Comparison of ENCODE assay signal across 26 mouse cellular contexts in genomic region chr2:59679424-59680020, GRCm38 (mm10).
DNase-seq lines count a peak whose midpoint lies in the region; ATAC-seq and TF ChIP-seq lines count a peak whose summit lies in the region.
"Had no signal": no experiment of that assay in that cellular context is flagged by ENCODE, and none has a peak within 500 bp of the region (broad histone marks: within the 10 kb centered on the region; RNA-seq: fewer than 3 reads in every experiment).

No protein-coding gene starts in this region.

- TF ChIP-seq CTCF in lung, postnatal 0 days (IDR thresholded peaks at IDR 0.05): no peak
- no peak for TF ChIP-seq CTCF in stomach, postnatal 0 days (IDR thresholded peaks at IDR 0.05; ENCODE audit: low read depth)
- no peak for TF ChIP-seq CTCF in thymus, adult 2 months (IDR thresholded peaks at IDR 0.05; ENCODE audit: borderline replicate concordance, control insufficient read depth, extremely low read depth, insufficient read depth, low read length, poor library complexity)

- 65% methylated on average over 10 of the region's 10 CpGs for WGBS in limb, embryonic 15.5 days
- WGBS in limb, embryonic 10.5 days: 94% methylated on average over 10 of the region's 10 CpGs
- WGBS in lung, postnatal 0 days: 50% methylated on average over 10 of the region's 10 CpGs
- 62% methylated on average over 10 of the region's 10 CpGs for WGBS in stomach, postnatal 0 days
- 97% methylated on average over 10 of the region's 10 CpGs for WGBS in thymus, adult 2 months

- peaks cover 50% of the 10 kb centered on the region for H3K4me1 ChIP-seq in limb, embryonic 15.5 days
- peaks cover 94% of the 10 kb centered on the region for H3K4me1 ChIP-seq in limb, embryonic 10.5 days
- peaks cover 14% of the 10 kb centered on the region; the same call in 1 of the 2 replicates for H3K4me1 ChIP-seq in lung, postnatal 0 days (ENCODE audit: insufficient read depth, low read depth, low read length)
- peaks cover 3% of the 10 kb centered on the region; the same call in 1 of the 2 replicates for H3K4me1 ChIP-seq in stomach, postnatal 0 days (replicated peaks; ENCODE audit: control insufficient read depth, insufficient read depth)
- peaks cover 4% of the 10 kb centered on the region; the same call in 1 of the 2 replicates for H3K4me1 ChIP-seq in thymus, adult 2 months (replicated peaks; ENCODE audit: control insufficient read depth, insufficient read depth, low read length)
- H3K4me1 ChIP-seq: midbrain, embryonic 15.5 days had no signal

- H3K9me3 ChIP-seq in limb, embryonic 15.5 days: no peaks in the 10 kb centered on the region
- no peaks in the 10 kb centered on the region for H3K9me3 ChIP-seq in limb, embryonic 10.5 days (replicated peaks)
- H3K9me3 ChIP-seq in lung, postnatal 0 days (ENCODE audit: low read length): no peaks in the 10 kb centered on the region
- no peaks in the 10 kb centered on the region for H3K9me3 ChIP-seq in stomach, postnatal 0 days (ENCODE audit: control insufficient read depth, low read length)
- H3K9me3 ChIP-seq: forebrain, embryonic 10.5 days; heart, embryonic 12.5 days; kidney, embryonic 15.5 days; liver, embryonic 12.5 days; midbrain, embryonic 15.5 days; neural tube, embryonic 12.5 days had no signal

- no peak for DNase-seq in limb, embryonic 10.5 days (ENCODE audit: low spot score)
- peak; percentile 89 for DNase-seq in fat pad, adult 2 months (ENCODE audit: extremely low read depth, low read depth, low spot score)
- peak; percentile 97 for DNase-seq in lung, postnatal 0 days (ENCODE audit: low spot score)
- no peak for DNase-seq in stomach, postnatal 0 days (ENCODE audit: low spot score)
- DNase-seq in testis, postnatal 10 days (ENCODE audit: low spot score): no peak
- no peak for DNase-seq in thymus, adult 2 months
- DNase-seq: adrenal gland, adult 8-10 months; B cell, adult 2 months; cerebellum, adult 18-20 months; cerebellum, postnatal 25 days; heart, postnatal 10 days; kidney, adult 11 months; kidney, postnatal 4 days; right cerebral cortex, postnatal 14 days; spleen, adult 18-20 months had no signal

- H3K27me3 ChIP-seq in limb, embryonic 15.5 days: no peaks in the 10 kb centered on the region
- no peaks in the 10 kb centered on the region for H3K27me3 ChIP-seq in limb, embryonic 10.5 days (ENCODE audit: low read depth, poor library complexity, severe bottlenecking)
- no peaks in the 10 kb centered on the region for H3K27me3 ChIP-seq in lung, postnatal 0 days (replicated peaks; ENCODE audit: insufficient read depth, low read length)
- H3K27me3 ChIP-seq in stomach, postnatal 0 days (ENCODE audit: control insufficient read depth, insufficient read depth, low read length): no peaks in the 10 kb centered on the region
- no peaks in the 10 kb centered on the region for H3K27me3 ChIP-seq in thymus, adult 2 months (ENCODE audit: control insufficient read depth, insufficient read depth, low read length)
- H3K27me3 ChIP-seq: CH12.LX; heart, embryonic 12.5 days; kidney, embryonic 15.5 days; liver, embryonic 12.5 days; midbrain, embryonic 15.5 days; neural tube, embryonic 12.5 days had no signal

- H3K4me2 ChIP-seq in limb, embryonic 15.5 days: no peak overlapping the region
- no peak overlapping the region for H3K4me2 ChIP-seq in lung, postnatal 0 days (replicated peaks; ENCODE audit: low read depth, low read length)
- no peak overlapping the region for H3K4me2 ChIP-seq in stomach, postnatal 0 days (replicated peaks; ENCODE audit: low read depth)
- H3K4me2 ChIP-seq: heart, embryonic 12.5 days; kidney, embryonic 15.5 days; liver, embryonic 12.5 days; midbrain, embryonic 15.5 days; neural tube, embryonic 12.5 days had no signal

- TF ChIP-seq POLR2A in thymus, adult 2 months (IDR thresholded peaks at IDR 0.05; ENCODE audit: control insufficient read depth, extremely low read depth, insufficient read depth, low read length, poor library complexity): no peak

- no peak overlapping the region for H3K4me3 ChIP-seq in limb, embryonic 15.5 days
- no peak overlapping the region for H3K4me3 ChIP-seq in limb, embryonic 10.5 days
- no peak overlapping the region for H3K4me3 ChIP-seq in lung, postnatal 0 days (ENCODE audit: low read depth, low read length)
- no peak overlapping the region for H3K4me3 ChIP-seq in stomach, postnatal 0 days (ENCODE audit: low read depth, low read length)
- H3K4me3 ChIP-seq in thymus, adult 2 months (ENCODE audit: control insufficient read depth, insufficient read depth, low read length): no peak overlapping the region
- H3K4me3 ChIP-seq: forebrain, embryonic 10.5 days; heart, embryonic 12.5 days; kidney, embryonic 15.5 days; left cerebral cortex, adult 2 months; liver, embryonic 12.5 days; midbrain, embryonic 15.5 days; neural tube, embryonic 12.5 days had no signal

- peak overlapping the region; percentile 24; the same call in 1 of the 2 replicates for H3K27ac ChIP-seq in limb, embryonic 15.5 days
- H3K27ac ChIP-seq in limb, embryonic 10.5 days: no peak overlapping the region
- peak overlapping the region; percentile 85 for H3K27ac ChIP-seq in lung, postnatal 0 days (ENCODE audit: low read length)
- peak overlapping the region; percentile 49 for H3K27ac ChIP-seq in stomach, postnatal 0 days (replicated peaks)
- no peak overlapping the region for H3K27ac ChIP-seq in thymus, adult 2 months (ENCODE audit: control insufficient read depth, insufficient read depth, low read length)
- H3K27ac ChIP-seq: forebrain, embryonic 10.5 days; kidney, embryonic 15.5 days; left cerebral cortex, adult 2 months; liver, embryonic 12.5 days; macrophage; midbrain, embryonic 15.5 days; neural tube, embryonic 12.5 days had no signal

- no peaks in the 10 kb centered on the region for H3K36me3 ChIP-seq in limb, embryonic 15.5 days
- peaks cover 5% of the 10 kb centered on the region; the same call in 1 of the 2 replicates for H3K36me3 ChIP-seq in limb, embryonic 10.5 days
- H3K36me3 ChIP-seq in lung, postnatal 0 days (ENCODE audit: insufficient read depth, low read length): no peaks in the 10 kb centered on the region
- H3K36me3 ChIP-seq in stomach, postnatal 0 days (ENCODE audit: control insufficient read depth, insufficient read depth, low read length): no peaks in the 10 kb centered on the region; the same call in 1 of the 2 replicates
- H3K36me3 ChIP-seq in thymus, adult 2 months (ENCODE audit: control insufficient read depth, insufficient read depth, low read length): no peaks in the 10 kb centered on the region
- H3K36me3 ChIP-seq: forebrain, embryonic 10.5 days; heart, embryonic 12.5 days; kidney, embryonic 15.5 days; liver, embryonic 12.5 days; midbrain, embryonic 15.5 days; neural tube, embryonic 12.5 days had no signal

- ATAC-seq in limb, embryonic 15.5 days (ENCODE audit: insufficient number of reproducible peaks, low FRiP score, low TSS enrichment, low read depth): no peak
- peak; percentile 93 for ATAC-seq in lung, postnatal 0 days
- ATAC-seq in stomach, postnatal 0 days (ENCODE audit: low FRiP score, low TSS enrichment): no peak
- ATAC-seq: activated CD4-positive, CD25-positive, alpha-beta regulatory T cell, adult 4 months; liver, embryonic 12.5 days; midbrain, embryonic 15.5 days had no signal

- H3K9ac ChIP-seq in limb, embryonic 15.5 days: no peak overlapping the region
- no peak overlapping the region for H3K9ac ChIP-seq in lung, postnatal 0 days (replicated peaks; ENCODE audit: low read depth)
- no peak overlapping the region for H3K9ac ChIP-seq in stomach, postnatal 0 days (ENCODE audit: low read length)
- H3K9ac ChIP-seq: heart, embryonic 12.5 days; kidney, embryonic 15.5 days; liver, embryonic 12.5 days; midbrain, embryonic 15.5 days; neural tube, embryonic 12.5 days had no signal

- TF ChIP-seq EP300 in lung, postnatal 0 days (IDR thresholded peaks at IDR 0.05): peak; percentile 99
- TF ChIP-seq EP300 in stomach, postnatal 0 days (optimal IDR thresholded peaks at IDR 0.05): no peak

Comparison
In these comparisons a context has a peak if more than half of its experiments do, and no peak if none do; other contexts are left out.
1. H3K27ac ChIP-seq: peak in limb, embryonic 15.5 days (single experiment), lung, postnatal 0 days (single experiment) and stomach, postnatal 0 days (single experiment); none in limb, embryonic 10.5 days (single experiment) and thymus, adult 2 months (single experiment).
2. DNase-seq: peak in fat pad, adult 2 months (single experiment) and lung, postnatal 0 days (single experiment); none in limb, embryonic 10.5 days (single experiment), stomach, postnatal 0 days (single experiment), testis, postnatal 10 days (single experiment) and thymus, adult 2 months (single experiment).